ENCODE assay signal across 12 mouse cellular contexts in genomic region chr4:150523351-150523750, GRCm38 (mm10).
DNase-seq lines count a peak whose midpoint lies in the region; ATAC-seq and TF ChIP-seq lines count a peak whose summit lies in the region.
"Had no signal": no experiment of that assay in that cellular context is flagged by ENCODE, and none has a peak within 500 bp of the region (broad histone marks: within the 10 kb centered on the region; RNA-seq: fewer than 3 reads in every experiment).

No protein-coding gene starts in this region.

- DNase-seq in embryo, embryonic 11 days, result peak; percentile 29
- DNase-seq in embryo, embryonic 9.5 days (ENCODE audit: extremely low spot score), result no peak
- DNase-seq in CH12.LX (ENCODE audit: extremely low read depth), result peak; percentile 17
- no peak for DNase-seq in gastrocnemius, postnatal 10 days
- no peak for DNase-seq in right cerebral cortex, postnatal 36 days (ENCODE audit: low spot score in 2 of 2)
- no peak for DNase-seq in thymus, postnatal 4 days
- DNase-seq: heart, adult 2 months; kidney, adult 8-10 months; right cerebral cortex, postnatal 25 days had no signal

- H3K4me3 ChIP-seq in CH12.LX (replicated peaks in 1 of 3; ENCODE audit: low read depth in 2 of 3, low read length in 2 of 3, poor library complexity in 1 of 3), result no peak overlapping the region
- H3K4me3 ChIP-seq in megakaryocyte, embryonic 14.5 days (replicated peaks), result peak overlapping the region; percentile 55
- H3K4me3 ChIP-seq: heart, adult 2 months; limb, embryonic 12.5 days had no signal

- no peaks in the 10 kb centered on the region for H3K27me3 ChIP-seq in CH12.LX (replicated peaks)
- H3K27me3 ChIP-seq in megakaryocyte, embryonic 14.5 days (replicated peaks), result no peaks in the 10 kb centered on the region
- H3K27me3 ChIP-seq: limb, embryonic 12.5 days had no signal

- H3K27ac ChIP-seq in CH12.LX (ENCODE audit: insufficient read depth, low read depth), result no peak overlapping the region
- H3K27ac ChIP-seq: heart, adult 2 months; limb, embryonic 12.5 days had no signal

- ATAC-seq in erythroid progenitor cell, adult 5-6 weeks (replicated peaks; ENCODE audit: low FRiP score, poor library complexity, severe bottlenecking), result peak; percentile 73

- peaks cover 0 to 12% of the 10 kb centered on the region in 2 experiments; a peak in 2 of 4 replicates for H3K4me1 ChIP-seq in CH12.LX (ENCODE audit: control insufficient read depth in 1 of 2, insufficient read depth in 2 of 2)
- H3K4me1 ChIP-seq in megakaryocyte, embryonic 14.5 days, result peaks cover 36% of the 10 kb centered on the region

- no peaks in the 10 kb centered on the region for H3K9me3 ChIP-seq in CH12.LX (replicated peaks; ENCODE audit: low read length)
- H3K9me3 ChIP-seq in megakaryocyte, embryonic 14.5 days, result no peaks in the 10 kb centered on the region
- H3K9me3 ChIP-seq: limb, embryonic 12.5 days had no signal

- dilution Hi-C loops in CH12.LX (cut with MboI; ENCODE audit: extremely low pct_ligation_motif_present, extremely low pct_unique_long_range_greater_than_20kb, low sequenced_read_pairs), result no loop called here

- H3K36me3 ChIP-seq in CH12.LX (replicated peaks in 1 of 2; ENCODE audit: control insufficient read depth in 1 of 2, insufficient read depth in 1 of 2, low read length in 1 of 2), result peaks cover 3 to 47% of the 10 kb centered on the region in 2 experiments
- peaks cover 58% of the 10 kb centered on the region for H3K36me3 ChIP-seq in megakaryocyte, embryonic 14.5 days (replicated peaks; ENCODE audit: low read length)

- no peak for TF ChIP-seq EP300 in CH12.LX (IDR thresholded peaks at IDR 0.05; ENCODE audit: low read length)

- no peak for TF ChIP-seq RAD21 in CH12.LX (IDR thresholded peaks at IDR 0.05; ENCODE audit: low read depth, low read length)

- H3K79me2 ChIP-seq in CH12.LX (replicated peaks; ENCODE audit: control insufficient read depth, extremely low read depth, insufficient read depth, poor library complexity, severe bottlenecking), result no peaks in the 10 kb centered on the region

- H3K4me2 ChIP-seq in CH12.LX (ENCODE audit: insufficient read depth, low read depth, poor library complexity, severe bottlenecking), result no peak overlapping the region
- H3K4me2 ChIP-seq: limb, embryonic 12.5 days had no signal

- no peak overlapping the region for H3K9ac ChIP-seq in CH12.LX (ENCODE audit: insufficient read depth, low read depth)
- H3K9ac ChIP-seq: limb, embryonic 12.5 days had no signal

- in situ Hi-C loops in CH12.LX (cut with MboI; ENCODE audit: low pct_ligation_motif_present, low pct_unique_long_range_greater_than_20kb, low sequenced_read_pairs), result no loop called here

- no peak for TF ChIP-seq CTCF in CH12.LX (conservative IDR thresholded peaks at IDR 0.05 in 1 of 2, IDR thresholded peaks at IDR 0.05 in 1 of 2; ENCODE audit: low read depth in 2 of 2, low read length in 2 of 2)

- no peak for TF ChIP-seq POLR2A in CH12.LX (IDR thresholded peaks at IDR 0.05; ENCODE audit: low read depth, low read length)

TF ChIP-seq in CH12.LX, 34 proteins besides CTCF, POLR2A, EP300 and RAD21:
- TF ChIP-seq SMC3 (IDR thresholded peaks at IDR 0.05; ENCODE audit: low read depth, low read length) (no peak), MAZ (IDR thresholded peaks at IDR 0.05; ENCODE audit: low read depth, low read length) (no peak), E2F4 (IDR thresholded peaks at IDR 0.05; ENCODE audit: insufficient replicate concordance, low read depth, low read length) (no peak), UBTF (IDR thresholded peaks at IDR 0.05; ENCODE audit: low read depth, low read length) (no peak), BHLHE40 (IDR thresholded peaks at IDR 0.05; ENCODE audit: low read depth, low read length) (no peak), ZMIZ1 (IDR thresholded peaks at IDR 0.05; ENCODE audit: low read depth, low read length) (no peak), MXI1 (IDR thresholded peaks at IDR 0.05; ENCODE audit: low read depth, low read length) (no peak), USF2 (conservative IDR thresholded peaks at IDR 0.05; ENCODE audit: low read depth, low read length) (no peak), MAFK (IDR thresholded peaks at IDR 0.05; ENCODE audit: insufficient replicate concordance, low read length) (peak; percentile 87)

Comparison
In these comparisons a context has a peak if more than half of its experiments do, and no peak if none do; other contexts are left out.
1. DNase-seq: peak in embryo, embryonic 11 days (single experiment) and CH12.LX (single experiment); none in embryo, embryonic 9.5 days (single experiment), gastrocnemius, postnatal 10 days (single experiment), right cerebral cortex, postnatal 36 days (0 of 2) and thymus, postnatal 4 days (single experiment).